Mouse (Mus musculus) thymus, adult 2 months (tissue): Measurements from ENCODE around the gene Ncmap.

Source experiments
- CTCF ChIP-seq: fragments of 200-500 bp; IDR thresholded peaks from 2 replicates; pipeline ENCODE4 v1.5.1; 2012; ENCODE audit warnings: mild to moderate bottlenecking, control low read depth, low read length, moderate library complexity, borderline replicate concordance; ENCODE audit not compliant: control insufficient read depth, poor library complexity, insufficient read depth; ENCODE audit errors: extremely low read depth
- POLR2A ChIP-seq: fragments of 200-500 bp; IDR thresholded peaks from 2 replicates; pipeline ENCODE4 v1.6.1; 2012; ENCODE audit warnings: mild to moderate bottlenecking, low read length, control low read depth, moderate library complexity; ENCODE audit not compliant: control insufficient read depth, poor library complexity, insufficient read depth; ENCODE audit errors: extremely low read depth

- TF ChIP-seq POLR2A (no peak), CTCF (no peak)
Measured at GRCm38 (mm10) chr4:135370372-135370771, 27.7 kb downstream of the Ncmap start.
